Mouse (Mus musculus) liver, postnatal 0 days (tissue): ENCODE results near the gene Zmat3.

Source experiments
- CTCF ChIP-seq: sonication (generic); IDR thresholded peaks from 2 replicates; pipeline ENCODE4 v1.5.1; 2016; ENCODE audit warnings: antibody characterized with exemption, low read depth
- EP300 ChIP-seq: IDR thresholded peaks from 2 replicates; pipeline ENCODE4 v1.6.1; 2016; ENCODE audit warnings: antibody characterized with exemption, low read depth, mild to moderate bottlenecking

DNA sequence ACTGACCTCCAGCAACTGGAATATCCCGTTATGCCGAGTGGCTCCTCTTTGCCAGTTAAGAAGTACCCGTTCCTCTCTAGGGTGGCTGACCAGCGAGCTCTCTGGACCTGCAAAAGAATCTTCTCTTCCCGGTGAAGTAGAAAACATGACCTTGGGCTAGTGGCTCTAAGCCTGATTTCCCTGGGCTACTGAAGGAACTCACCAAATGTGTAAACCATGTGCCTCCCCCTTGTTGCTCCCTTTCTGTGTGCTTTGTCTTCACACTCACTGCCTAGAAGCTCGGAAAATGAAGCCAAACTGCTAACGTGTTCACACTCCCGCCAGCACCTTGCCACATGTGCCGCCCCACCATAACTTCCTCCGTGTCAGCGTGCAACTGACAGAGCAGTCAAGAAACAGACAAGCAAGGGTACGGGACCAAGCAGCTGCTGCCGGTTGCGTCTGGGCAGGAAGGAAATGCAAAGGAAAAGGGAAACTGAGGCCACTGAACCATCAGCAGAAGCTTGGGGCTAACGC is 47.9 kb downstream of the Zmat3 start:
- TF ChIP-seq CTCF (no peak), EP300 (no peak)
